In genomic region chr4:107681099-107681849, GRCm38 (mm10) we compare ENCODE assay signal across 13 mouse cellular contexts. TPM values are rescaled to one million over a fixed set of nuclear protein-coding genes. Genes with fewer than 3 reads are reported as not detected.
DNase-seq lines count a peak whose midpoint lies in the region; ATAC-seq lines count a peak whose summit lies in the region.
"Had no signal": no experiment of that assay in that cellular context is flagged by ENCODE, and none has a peak within 500 bp of the region (broad histone marks: within the 10 kb centered on the region; RNA-seq: fewer than 3 reads in every experiment).

No protein-coding gene starts in this region.

- 0 out of 2 replicates have a peak overlapping the region, but pooled peaks have one; percentile 1 for H3K9ac ChIP-seq in forebrain, embryonic 12.5 days
- no peak overlapping the region; the same call in 1 of the 2 replicates for H3K9ac ChIP-seq in hindbrain, embryonic 12.5 days
- no peak overlapping the region for H3K9ac ChIP-seq in midbrain, embryonic 14.5 days (replicated peaks; ENCODE audit: low read length)
- H3K9ac ChIP-seq in intestine, embryonic 15.5 days: no peak overlapping the region
- H3K9ac ChIP-seq: stomach, embryonic 15.5 days had no signal

- peak overlapping the region; percentile 89 for H3K27ac ChIP-seq in forebrain, embryonic 12.5 days
- peak overlapping the region; percentile 92 for H3K27ac ChIP-seq in hindbrain, embryonic 12.5 days
- H3K27ac ChIP-seq in midbrain, embryonic 14.5 days (replicated peaks; ENCODE audit: low read depth, low read length): peak overlapping the region; percentile 93
- no peak overlapping the region for H3K27ac ChIP-seq in intestine, embryonic 15.5 days
- H3K27ac ChIP-seq: heart, adult 2 months; stomach, embryonic 15.5 days had no signal

- no peaks in the 10 kb centered on the region for H3K9me3 ChIP-seq in forebrain, embryonic 12.5 days
- H3K9me3 ChIP-seq in hindbrain, embryonic 12.5 days (replicated peaks): no peaks in the 10 kb centered on the region
- no peaks in the 10 kb centered on the region for H3K9me3 ChIP-seq in midbrain, embryonic 14.5 days (ENCODE audit: control insufficient read depth, low read length)
- no peaks in the 10 kb centered on the region for H3K9me3 ChIP-seq in intestine, embryonic 15.5 days
- H3K9me3 ChIP-seq: stomach, embryonic 15.5 days had no signal

- peak overlapping the region; percentile 41 for H3K4me2 ChIP-seq in forebrain, embryonic 12.5 days
- H3K4me2 ChIP-seq in hindbrain, embryonic 12.5 days (replicated peaks): peak overlapping the region; percentile 45
- peak overlapping the region; percentile 55 for H3K4me2 ChIP-seq in midbrain, embryonic 14.5 days (ENCODE audit: low read length)
- no peak overlapping the region for H3K4me2 ChIP-seq in intestine, embryonic 15.5 days (replicated peaks)
- H3K4me2 ChIP-seq: stomach, embryonic 15.5 days had no signal

- peak; percentile 60 for DNase-seq in midbrain, embryonic 14.5 days
- peak; percentile 37 for DNase-seq in retina, postnatal 1 day
- no peak for DNase-seq in urinary bladder, postnatal 4 days (ENCODE audit: low spot score in 2 of 2)
- no peak for DNase-seq in heart, adult 18-20 months
- DNase-seq: adrenal gland, postnatal 14 days; heart, adult 2 months; kidney, postnatal 36 days; lung, postnatal 14 days had no signal

- no peaks in the 10 kb centered on the region for H3K36me3 ChIP-seq in forebrain, embryonic 12.5 days (replicated peaks)
- no peaks in the 10 kb centered on the region; the same call in 1 of the 2 replicates for H3K36me3 ChIP-seq in hindbrain, embryonic 12.5 days
- no peaks in the 10 kb centered on the region for H3K36me3 ChIP-seq in midbrain, embryonic 14.5 days (ENCODE audit: control insufficient read depth, insufficient read depth, low read length)
- H3K36me3 ChIP-seq in intestine, embryonic 15.5 days: no peaks in the 10 kb centered on the region
- H3K36me3 ChIP-seq: stomach, embryonic 15.5 days had no signal

- no peak overlapping the region for H3K4me3 ChIP-seq in forebrain, embryonic 12.5 days (replicated peaks)
- H3K4me3 ChIP-seq in hindbrain, embryonic 12.5 days: no peak overlapping the region
- no peak overlapping the region for H3K4me3 ChIP-seq in midbrain, embryonic 14.5 days (replicated peaks; ENCODE audit: low read depth, low read length)
- H3K4me3 ChIP-seq in intestine, embryonic 15.5 days (replicated peaks): no peak overlapping the region
- H3K4me3 ChIP-seq: heart, adult 2 months; stomach, embryonic 15.5 days had no signal

- H3K27me3 ChIP-seq in forebrain, embryonic 12.5 days: peaks cover 35% of the 10 kb centered on the region
- H3K27me3 ChIP-seq in hindbrain, embryonic 12.5 days: peaks cover 20% of the 10 kb centered on the region; the same call in 1 of the 2 replicates
- peaks cover 6% of the 10 kb centered on the region for H3K27me3 ChIP-seq in midbrain, embryonic 14.5 days (ENCODE audit: control insufficient read depth, insufficient read depth, low read length)
- H3K27me3 ChIP-seq in intestine, embryonic 15.5 days (replicated peaks): no peaks in the 10 kb centered on the region
- H3K27me3 ChIP-seq: stomach, embryonic 15.5 days had no signal

- H3K4me1 ChIP-seq in forebrain, embryonic 12.5 days: peaks cover 33% of the 10 kb centered on the region
- H3K4me1 ChIP-seq in hindbrain, embryonic 12.5 days: peaks cover 32% of the 10 kb centered on the region
- peaks cover 36% of the 10 kb centered on the region for H3K4me1 ChIP-seq in midbrain, embryonic 14.5 days (ENCODE audit: control insufficient read depth, insufficient read depth, low read length)
- no peaks in the 10 kb centered on the region for H3K4me1 ChIP-seq in intestine, embryonic 15.5 days (replicated peaks)
- H3K4me1 ChIP-seq: stomach, embryonic 15.5 days had no signal

- peak; percentile 74 for ATAC-seq in forebrain, embryonic 12.5 days (ENCODE audit: low FRiP score)
- ATAC-seq in hindbrain, embryonic 12.5 days (ENCODE audit: low FRiP score): peak; percentile 69
- peak; percentile 68 for ATAC-seq in midbrain, embryonic 14.5 days (ENCODE audit: low FRiP score, low TSS enrichment)
- ATAC-seq in intestine, embryonic 15.5 days: no peak

- WGBS in forebrain, embryonic 12.5 days: 36% methylated on average over 9 of the region's 9 CpGs
- WGBS in hindbrain, embryonic 12.5 days: 24% methylated on average over 9 of the region's 9 CpGs
- WGBS in midbrain, embryonic 14.5 days: 13% methylated on average over 9 of the region's 9 CpGs
- 55% methylated on average over 9 of the region's 9 CpGs for WGBS in intestine, embryonic 15.5 days

RNA-seq across cellular contexts. Expression of gene Dmrtb1, which starts 2.8 kb away (rescaled TPM):
- polyA plus RNA-seq in forebrain, embryonic 12.5 days (2016; fragmentation: Nextera tagmentation; extraction: Ambion mirVana): 27.5 and 30.8 TPM in 2 replicates
- polyA plus RNA-seq in hindbrain, embryonic 12.5 days (2016; fragmentation: Nextera tagmentation; extraction: Ambion mirVana): 29.8 and 32.0 TPM in 2 replicates
- 35.7 and 55.3 TPM in 2 replicates for polyA plus RNA-seq in midbrain, embryonic 14.5 days (2014; fragmentation: Nextera tagmentation; extraction: Ambion mirVana)
- not detected for total RNA-seq in heart, adult 18-20 months (2021)
- not detected in 2 replicates for polyA plus RNA-seq in intestine, embryonic 15.5 days (2015; fragmentation: Nextera tagmentation; extraction: Ambion mirVana)
- total RNA-seq: adrenal gland, postnatal 14 days; heart, adult 2 months; liver, adult 2 months had no signal
- polyA plus RNA-seq: liver, adult 2 months had no signal

Comparison
In these comparisons a context has a peak if more than half of its experiments do, and no peak if none do; other contexts are left out.
1. DNase-seq: peak in midbrain, embryonic 14.5 days (single experiment) and retina, postnatal 1 day (single experiment); none in urinary bladder, postnatal 4 days (0 of 2) and heart, adult 18-20 months (0 of 2).
2. RNA of gene Dmrtb1, which starts 2.8 kb away (polyA plus RNA-seq): 35.7 to 55.3 TPM in midbrain, embryonic 14.5 days, 29.8 to 32.0 TPM in hindbrain, embryonic 12.5 days and 27.5 to 30.8 TPM in forebrain, embryonic 12.5 days; not detected in intestine, embryonic 15.5 days; every median in the first group is over 10 times any median in the second.